Mouse (Mus musculus): ENCODE results near the gene Smurf1. TPM values are rescaled to one million over a fixed set of nuclear protein-coding genes. Genes with fewer than 3 reads are reported as not detected.

The Smurf1 gene
- polyA plus RNA-seq, 1 experiment from 2014 or later = 36.0 TPM

GRCm38 (mm10) chr5:144853931-144854330, 111.7 kb downstream of the Smurf1 start:
- Histone ChIP-seq H3K4me2 (no peak overlapping the region), H3K4me1 (replicated peaks) (no peaks in the 10 kb centered on the region), H3K9ac (no peak overlapping the region), H3K27ac (replicated peaks) (no peak overlapping the region), H3K9me3 (no peaks in the 10 kb centered on the region), H3K36me3 (peaks cover 90% of the 10 kb centered on the region), H3K27me3 (no peaks in the 10 kb centered on the region), H3K4me3 (no peak overlapping the region)
- ATAC-seq (ENCODE audit: low FRiP score, low read depth) = no peak
- WGBS = 88% methylated on average over 5 of the region's 5 CpGs

DNA sequence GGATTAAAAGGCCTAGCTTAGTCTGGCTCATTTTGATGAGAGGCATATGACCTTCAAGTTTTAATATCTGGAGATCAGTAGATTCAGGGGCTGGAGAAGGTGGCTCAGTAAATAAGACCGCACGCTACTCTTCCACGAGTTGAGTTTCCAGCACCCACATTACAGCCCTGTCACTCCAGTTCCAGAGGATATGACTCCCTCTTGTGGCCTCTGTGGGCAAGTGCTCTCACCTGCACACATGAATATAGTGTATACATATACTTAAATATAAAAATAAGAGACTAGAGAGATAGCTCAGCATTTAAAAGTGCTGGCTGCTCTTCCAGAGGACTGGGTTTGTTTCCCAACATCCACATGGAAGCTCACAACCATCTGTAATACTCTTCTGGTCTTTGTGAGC, 113.8 kb downstream of the Smurf1 start:
- Histone ChIP-seq H3K9me3 (no peaks in the 10 kb centered on the region), H3K4me1 (replicated peaks) (no peaks in the 10 kb centered on the region), H3K27ac (replicated peaks) (no peak overlapping the region), H3K36me3 (peaks cover 92% of the 10 kb centered on the region), H3K4me3 (no peak overlapping the region), H3K4me2 (no peak overlapping the region), H3K9ac (no peak overlapping the region), H3K27me3 (no peaks in the 10 kb centered on the region)
- WGBS = 97% methylated on average over 3 of the region's 3 CpGs
- ATAC-seq (ENCODE audit: low FRiP score, low read depth) = no peak

DNA sequence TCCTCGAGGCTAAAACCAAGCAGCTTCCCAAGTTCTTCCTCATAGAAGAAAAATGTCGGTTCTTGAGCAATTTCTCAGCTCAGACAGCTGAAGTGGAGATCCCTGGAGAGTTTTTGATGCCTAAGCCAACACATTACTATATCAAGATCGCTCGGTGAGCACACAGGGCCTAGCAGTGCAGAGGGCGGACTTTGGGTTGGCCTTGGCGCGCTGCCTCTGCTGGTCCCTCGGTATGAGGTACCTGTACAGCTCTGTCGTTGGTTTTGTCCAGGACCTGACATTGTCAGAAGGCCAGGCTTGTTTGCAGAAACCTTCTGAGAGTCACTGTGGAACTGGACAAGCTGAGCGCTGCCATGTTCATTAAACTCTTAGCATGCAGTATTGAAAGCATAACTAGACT, 115.7 kb downstream of the Smurf1 start:
- Histone ChIP-seq H3K4me3 (no peak overlapping the region), H3K9me3 (no peaks in the 10 kb centered on the region), H3K27ac (replicated peaks) (no peak overlapping the region), H3K27me3 (no peaks in the 10 kb centered on the region), H3K4me1 (replicated peaks) (no peaks in the 10 kb centered on the region), H3K36me3 (peaks cover 97% of the 10 kb centered on the region), H3K4me2 (no peak overlapping the region), H3K9ac (no peak overlapping the region)
- 93% methylated on average over 10 of the region's 10 CpGs for WGBS
- ATAC-seq (ENCODE audit: low FRiP score, low read depth) = no peak

- Histone ChIP-seq H3K9me3 (no peaks in the 10 kb centered on the region), H3K9ac (no peak overlapping the region), H3K4me1 (replicated peaks) (no peaks in the 10 kb centered on the region), H3K4me2 (no peak overlapping the region), H3K27ac (replicated peaks) (no peak overlapping the region), H3K36me3 (peaks cover 98% of the 10 kb centered on the region), H3K27me3 (no peaks in the 10 kb centered on the region), H3K4me3 (no peak overlapping the region)
- ATAC-seq (ENCODE audit: low FRiP score, low read depth) = no peak
- 73% methylated on average over 5 of the region's 5 CpGs for WGBS
Observed at GRCm38 (mm10) chr5:144848735-144849134, 116.9 kb downstream of the Smurf1 start.

DNA sequence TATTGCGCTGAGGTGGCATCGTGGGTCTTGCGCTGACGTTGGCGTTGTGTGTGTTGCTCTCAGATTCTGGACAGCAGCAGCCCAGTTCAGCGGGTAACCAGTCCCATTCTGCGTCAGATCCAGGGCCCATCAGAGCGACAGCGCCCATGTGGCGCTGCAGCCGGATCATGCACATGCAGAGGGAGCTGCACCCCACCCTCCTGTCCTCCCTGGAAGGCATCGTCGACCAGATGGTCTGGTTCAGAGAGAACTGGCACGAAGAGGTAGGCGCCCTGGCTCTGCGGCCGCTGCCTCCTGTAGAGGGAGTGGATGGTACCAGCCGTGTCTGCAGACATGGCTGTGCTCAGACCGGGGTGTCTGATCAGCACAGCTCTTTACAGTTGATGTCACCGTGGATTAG, 120.3 kb downstream of the Smurf1 start:
- Histone ChIP-seq H3K9me3 (no peaks in the 10 kb centered on the region), H3K36me3 (peaks cover 98% of the 10 kb centered on the region), H3K4me2 (no peak overlapping the region), H3K27me3 (no peaks in the 10 kb centered on the region), H3K27ac (replicated peaks) (no peak overlapping the region), H3K9ac (no peak overlapping the region), H3K4me3 (no peak overlapping the region), H3K4me1 (replicated peaks) (no peaks in the 10 kb centered on the region)
- no peak for ATAC-seq (ENCODE audit: low FRiP score, low read depth)
- whole genome bisulfite sequencing = 94% methylated on average over 20 of the region's 20 CpGs

DNA sequence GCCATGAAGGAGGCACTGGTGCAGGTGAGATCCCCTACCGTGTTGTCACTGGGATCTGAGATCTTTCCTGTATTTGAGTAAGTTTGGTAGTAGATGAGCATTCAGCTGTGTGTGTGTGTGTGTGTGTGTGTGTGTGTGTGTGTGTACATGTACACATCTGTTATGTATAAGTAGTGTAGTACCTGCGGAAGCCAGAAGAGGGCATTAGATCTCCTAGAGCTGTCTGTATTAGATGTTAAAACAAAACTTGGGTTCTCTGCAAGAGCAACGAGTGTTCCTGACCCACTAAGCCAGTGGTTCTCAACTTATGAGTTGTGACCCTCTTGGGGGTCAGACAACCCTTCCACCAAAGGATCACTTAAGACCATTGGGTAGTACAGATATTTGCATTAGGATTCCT, 129.5 kb downstream of the Smurf1 start:
- no peak overlapping the region for H3K9ac ChIP-seq
- no peaks in the 10 kb centered on the region for H3K27me3 ChIP-seq
- H3K36me3 ChIP-seq = peaks cover 93% of the 10 kb centered on the region
- no peaks in the 10 kb centered on the region for H3K4me1 ChIP-seq (replicated peaks)
- H3K27ac ChIP-seq (replicated peaks) = no peak overlapping the region
- H3K4me2 ChIP-seq = no peak overlapping the region
- ATAC-seq (ENCODE audit: low FRiP score, low read depth) = no peak
- no peak overlapping the region for H3K4me3 ChIP-seq
- no peaks in the 10 kb centered on the region for H3K9me3 ChIP-seq
- 96% methylated on average over 3 of the region's 3 CpGs for WGBS

DNA sequence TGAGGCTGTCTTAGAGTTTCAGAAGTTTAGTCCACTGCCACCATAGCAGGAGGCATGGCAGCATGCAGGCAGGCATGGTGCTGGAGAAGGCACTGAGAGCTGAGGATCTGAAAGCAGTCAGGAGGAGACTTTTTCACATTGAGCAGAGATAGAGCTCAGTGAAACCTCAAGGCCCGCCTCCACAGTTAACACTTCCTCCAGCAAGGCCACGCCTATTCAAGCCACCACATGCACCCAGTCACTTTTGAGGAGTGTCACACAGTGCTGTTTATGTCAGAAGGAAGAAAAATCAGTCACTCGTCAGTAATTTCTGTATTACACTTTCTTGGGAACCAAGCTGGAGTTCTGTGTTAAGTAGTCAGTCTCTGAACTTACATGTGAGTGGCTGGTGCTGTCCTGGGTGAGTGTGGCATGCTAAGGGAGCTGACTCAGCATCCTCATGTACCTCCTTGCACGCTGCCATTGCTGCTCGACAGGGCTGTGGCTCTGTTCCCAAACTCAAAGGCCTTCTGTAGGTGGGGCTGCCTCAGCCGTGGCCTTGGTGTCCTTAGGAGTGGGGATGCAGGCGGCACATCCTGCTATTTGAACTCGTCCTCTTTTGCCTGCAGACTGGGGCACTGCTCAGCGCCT, 133.7 kb downstream of the Smurf1 start:
- peaks cover 99% of the 10 kb centered on the region for H3K36me3 ChIP-seq
- no peak overlapping the region for H3K27ac ChIP-seq (replicated peaks)
- ATAC-seq (ENCODE audit: low FRiP score, low read depth) = no peak
- 85% methylated on average over 9 of the region's 9 CpGs for WGBS
- no peak overlapping the region for H3K4me3 ChIP-seq
- no peak overlapping the region for H3K4me2 ChIP-seq
- no peak overlapping the region for H3K9ac ChIP-seq
- H3K9me3 ChIP-seq = no peaks in the 10 kb centered on the region
- H3K4me1 ChIP-seq (replicated peaks) = no peaks in the 10 kb centered on the region
- H3K27me3 ChIP-seq = no peaks in the 10 kb centered on the region

GRCm38 (mm10) chr5:144829631-144830030, 136.0 kb downstream of the Smurf1 start:
- H3K4me3 ChIP-seq = no peak overlapping the region
- ATAC-seq (ENCODE audit: low FRiP score, low read depth) = no peak
- no peaks in the 10 kb centered on the region for H3K4me1 ChIP-seq (replicated peaks)
- H3K9me3 ChIP-seq = no peaks in the 10 kb centered on the region
- H3K9ac ChIP-seq = no peak overlapping the region
- no peak overlapping the region for H3K4me2 ChIP-seq
- H3K27me3 ChIP-seq = no peaks in the 10 kb centered on the region
- peaks cover 99% of the 10 kb centered on the region for H3K36me3 ChIP-seq
- WGBS = 93% methylated on average over 4 of the region's 4 CpGs
- no peak overlapping the region for H3K27ac ChIP-seq (replicated peaks)

DNA sequence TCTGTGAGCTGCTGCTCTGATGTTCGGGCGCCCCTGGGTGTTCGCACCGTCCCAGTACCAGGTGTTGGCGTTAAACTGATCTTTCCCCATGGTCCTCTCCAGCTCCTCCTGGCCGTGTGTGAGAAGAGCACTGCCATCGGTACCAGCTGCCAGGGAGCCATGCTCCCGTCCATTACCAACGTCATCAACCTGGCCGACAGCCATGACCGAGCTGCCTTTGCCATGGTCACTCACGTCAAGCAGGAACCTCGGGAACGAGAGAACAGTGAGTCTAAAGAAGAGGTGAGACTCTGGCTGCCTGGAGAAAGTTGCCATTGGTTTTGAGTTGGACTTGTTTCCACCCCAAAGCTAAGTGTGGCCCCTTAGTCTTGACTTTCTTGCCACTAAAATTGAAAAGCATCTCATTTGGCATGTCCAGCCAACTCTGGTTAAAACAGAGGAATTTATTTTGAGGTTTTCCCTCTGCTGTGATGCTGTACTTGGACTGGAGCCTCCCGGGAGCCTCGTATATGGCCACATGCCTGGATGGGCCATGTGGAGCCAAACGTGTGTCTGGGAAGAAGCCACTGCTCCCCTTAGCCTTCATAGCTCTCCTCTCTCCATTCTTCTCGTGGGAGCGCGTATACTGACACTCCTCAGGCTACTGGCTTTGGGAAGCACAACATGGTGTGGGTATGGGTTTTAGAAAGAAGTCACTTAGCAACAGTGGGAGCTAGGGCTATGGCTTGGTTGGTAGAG, 137.1 kb downstream of the Smurf1 start:
- Histone ChIP-seq H3K27me3 (no peaks in the 10 kb centered on the region), H3K9ac (no peak overlapping the region), H3K36me3 (peaks cover 100% of the 10 kb centered on the region), H3K4me2 (no peak overlapping the region), H3K27ac (replicated peaks) (no peak overlapping the region), H3K9me3 (no peaks in the 10 kb centered on the region), H3K4me1 (replicated peaks) (no peaks in the 10 kb centered on the region), H3K4me3 (no peak overlapping the region)
- WGBS = 90% methylated on average over 20 of the region's 20 CpGs
- no peak for ATAC-seq (ENCODE audit: low FRiP score, low read depth)

Small RNA genes lying within 50 kb of the gene (microRNA-seq; reads per million reads assigned to microRNA genes)
- 0.87 reads per million for gene Mir7039

Other genes starting within 250 kb of the Smurf1 start
- gene Tmem130, start 204.0 kb downstream of the Smurf1 start, polyA plus RNA-seq (2015; fragmentation: Nextera tagmentation; extraction: Ambion mirVana) = 389 and 429 TPM in 2 replicates
- 69.1 and 71.5 TPM in 2 replicates for gene Trrap, start 198.1 kb downstream of the Smurf1 start, polyA plus RNA-seq (2015; fragmentation: Nextera tagmentation; extraction: Ambion mirVana)
- not detected in 2 replicates for gene Gm4871, start 66.9 kb upstream of the Smurf1 start, polyA plus RNA-seq (2015; fragmentation: Nextera tagmentation; extraction: Ambion mirVana)
- gene 1700018F24Rik, start 77.1 kb upstream of the Smurf1 start, polyA plus RNA-seq (2015; fragmentation: Nextera tagmentation; extraction: Ambion mirVana) = not detected in 2 replicates
- gene Arpc1a, start 118.0 kb upstream of the Smurf1 start, polyA plus RNA-seq (2015; fragmentation: Nextera tagmentation; extraction: Ambion mirVana) = 234 and 236 TPM in 2 replicates
- gene Kpna7, start 118.2 kb upstream of the Smurf1 start, polyA plus RNA-seq (2015; fragmentation: Nextera tagmentation; extraction: Ambion mirVana) = not detected in 2 replicates
- 73.2 and 88.7 TPM in 2 replicates for gene Arpc1b, start 148.4 kb upstream of the Smurf1 start, polyA plus RNA-seq (2015; fragmentation: Nextera tagmentation; extraction: Ambion mirVana)
- 114 and 122 TPM in 2 replicates for gene Pdap1, start 174.4 kb upstream of the Smurf1 start, polyA plus RNA-seq (2015; fragmentation: Nextera tagmentation; extraction: Ambion mirVana)
- 172 and 186 TPM in 2 replicates for gene Bud31, start 174.5 kb upstream of the Smurf1 start, polyA plus RNA-seq (2015; fragmentation: Nextera tagmentation; extraction: Ambion mirVana)
- 19.7 and 22.4 TPM in 2 replicates for gene Ptcd1, start 201.3 kb upstream of the Smurf1 start, polyA plus RNA-seq (2015; fragmentation: Nextera tagmentation; extraction: Ambion mirVana)
- gene Cpsf4, start 201.4 kb upstream of the Smurf1 start, polyA plus RNA-seq (2015; fragmentation: Nextera tagmentation; extraction: Ambion mirVana) = 47.3 and 49.7 TPM in 2 replicates
- gene Atp5j2, start 226.2 kb upstream of the Smurf1 start, polyA plus RNA-seq (2015; fragmentation: Nextera tagmentation; extraction: Ambion mirVana) = 716 and 780 TPM in 2 replicates
- 13.1 and 14.4 TPM in 2 replicates for gene Zkscan14, start 236.0 kb upstream of the Smurf1 start, polyA plus RNA-seq (2015; fragmentation: Nextera tagmentation; extraction: Ambion mirVana)
- 13.8 and 15.3 TPM in 2 replicates for gene Zkscan5, start 238.7 kb upstream of the Smurf1 start, polyA plus RNA-seq (2015; fragmentation: Nextera tagmentation; extraction: Ambion mirVana)

Measured in hindbrain, embryonic 15.5 days (tissue).